Mouse (Mus musculus): ENCODE measurements around the gene Ifnlr1.
"Not testable (repeated sequence)": the region's sequence is repeated elsewhere in the genome, so short reads cannot be mapped to it uniquely, and the experiment has no call there.

The Ifnlr1 gene

GRCm38 (mm10) chr4:135684731-135685130 lies 1.4 kb upstream of the Ifnlr1 start:
- no peak for DNase-seq (ENCODE audit: low read depth, low spot score)

DNA sequence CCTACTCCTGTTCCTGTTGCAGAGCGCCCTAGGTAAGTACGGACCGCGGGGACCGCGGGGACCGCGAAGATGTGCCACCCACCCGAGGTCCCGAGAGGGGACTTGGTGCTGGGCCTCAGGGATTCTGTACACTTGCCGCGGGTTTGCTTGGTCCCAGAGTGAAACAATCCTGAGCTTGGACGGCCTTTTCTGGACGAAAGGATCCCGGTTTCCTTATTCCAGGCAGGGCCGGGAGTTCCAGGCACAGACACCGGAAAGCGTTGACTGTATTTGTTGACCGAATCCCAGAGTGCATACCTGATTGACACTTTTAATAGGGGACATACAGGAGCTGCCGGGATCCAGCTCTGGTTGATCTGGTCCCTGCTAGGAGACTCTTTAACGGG lies 474 bp downstream of the Ifnlr1 start:
- DNase-seq (ENCODE audit: low read depth, low spot score), result no peak

- no peak for DNase-seq (ENCODE audit: low read depth, low spot score)
Measured at GRCm38 (mm10) chr4:135689797-135690196, 3.7 kb downstream of the Ifnlr1 start.

DNA sequence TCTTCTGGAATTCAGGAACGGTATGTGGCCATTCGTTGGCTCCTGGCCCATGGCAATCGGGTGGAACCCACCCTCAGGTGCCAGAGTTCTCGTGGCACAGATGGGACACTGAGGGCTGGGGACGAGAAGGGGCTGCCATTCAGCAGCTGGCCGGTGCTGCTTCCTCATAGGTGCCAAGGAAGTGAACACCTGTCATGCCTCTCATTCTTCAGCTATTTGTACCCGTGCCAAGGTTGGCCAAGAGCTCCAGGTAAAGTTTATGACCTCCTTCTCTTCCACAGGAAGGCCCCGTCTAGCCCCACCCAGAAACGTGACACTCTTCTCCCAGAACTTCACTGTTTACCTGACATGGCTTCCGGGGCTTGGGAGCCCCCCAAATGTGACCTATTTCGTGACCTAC lies 4.2 kb downstream of the Ifnlr1 start:
- DNase-seq (ENCODE audit: low read depth, low spot score), result no peak

- peak; percentile 16 for DNase-seq (ENCODE audit: low read depth, low spot score)
Measured at GRCm38 (mm10) chr4:135692916-135693315, 6.8 kb downstream of the Ifnlr1 start.

- DNase-seq (ENCODE audit: low read depth, low spot score), result no peak
Measured at GRCm38 (mm10) chr4:135698498-135698897, 12.4 kb downstream of the Ifnlr1 start.

- no peak for DNase-seq (ENCODE audit: low read depth, low spot score)
Measured at GRCm38 (mm10) chr4:135703497-135703896, 17.4 kb downstream of the Ifnlr1 start.

- DNase-seq (ENCODE audit: low read depth, low spot score), result no peak
Measured at GRCm38 (mm10) chr4:135704016-135704415, 17.9 kb downstream of the Ifnlr1 start.

DNA sequence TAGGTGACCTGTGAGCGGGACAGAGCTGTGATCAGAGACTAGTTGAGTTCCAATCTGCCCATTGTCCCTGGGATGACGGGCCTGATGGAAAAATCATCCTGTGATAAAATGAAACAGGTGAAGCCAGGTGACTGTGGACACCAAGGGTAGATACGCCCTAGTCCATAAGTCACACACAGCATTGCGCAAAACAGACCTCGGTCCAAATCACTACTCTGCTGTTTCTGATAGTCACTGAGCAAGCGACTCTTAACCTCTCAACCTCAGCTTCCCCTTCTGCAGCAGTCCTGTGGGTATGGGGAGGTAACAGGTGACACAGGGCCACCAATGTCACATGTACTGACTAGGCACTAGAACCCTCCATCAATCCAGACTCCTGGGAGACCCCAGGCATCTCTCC lies 20.0 kb downstream of the Ifnlr1 start:
- DNase-seq (ENCODE audit: low read depth, low spot score), result no peak

GRCm38 (mm10) chr4:135709072-135709564 lies 23.0 kb downstream of the Ifnlr1 start:
- peak; percentile 72 for DNase-seq (ENCODE audit: low read depth, low spot score)

DNA sequence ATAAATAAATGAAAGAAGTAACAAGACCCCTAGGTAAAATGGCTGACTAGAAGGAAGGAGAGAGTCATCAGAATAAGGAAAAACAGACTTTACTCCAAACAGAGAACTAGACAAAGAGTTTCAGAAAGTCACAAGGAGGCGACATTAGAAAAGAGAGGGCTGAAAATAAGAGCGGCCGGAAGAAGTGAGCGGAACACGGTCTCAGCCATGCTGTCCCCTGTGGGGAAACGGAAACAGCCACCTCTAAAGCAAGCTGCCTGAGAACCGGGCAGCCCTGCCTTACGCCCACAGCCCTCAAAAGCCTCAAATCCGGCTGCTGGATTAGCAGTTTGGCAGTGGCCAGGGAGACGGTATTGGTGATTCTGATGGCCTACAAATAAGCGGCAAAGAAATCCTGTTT lies 23.5 kb downstream of the Ifnlr1 start:
- DNase-seq (ENCODE audit: low read depth, low spot score), result peak; percentile 23

DNA sequence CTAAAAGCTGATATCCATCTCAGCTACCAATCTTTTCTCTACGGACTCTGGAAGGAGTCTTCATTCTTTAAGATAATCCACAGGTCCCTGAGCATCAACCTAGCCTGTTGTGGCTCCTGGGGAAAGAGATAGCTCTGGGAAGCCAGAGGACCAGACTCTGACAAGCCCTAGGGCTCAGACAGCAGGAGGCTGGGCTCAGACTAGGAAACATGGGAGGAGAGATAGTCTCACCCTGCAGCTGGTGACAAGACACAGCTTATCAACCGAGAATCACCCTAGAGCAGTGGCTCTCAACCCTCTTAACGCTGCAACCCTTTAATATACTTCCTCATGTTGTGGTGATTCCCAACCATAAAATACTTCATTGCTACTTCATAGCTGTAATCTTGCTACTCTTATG lies 24.3 kb downstream of the Ifnlr1 start:
- no peak for DNase-seq (ENCODE audit: low read depth, low spot score)

GRCm38 (mm10) chr4:135714776-135715175 lies 28.7 kb downstream of the Ifnlr1 start:
- DNase-seq (ENCODE audit: low read depth, low spot score), result no peak

DNA sequence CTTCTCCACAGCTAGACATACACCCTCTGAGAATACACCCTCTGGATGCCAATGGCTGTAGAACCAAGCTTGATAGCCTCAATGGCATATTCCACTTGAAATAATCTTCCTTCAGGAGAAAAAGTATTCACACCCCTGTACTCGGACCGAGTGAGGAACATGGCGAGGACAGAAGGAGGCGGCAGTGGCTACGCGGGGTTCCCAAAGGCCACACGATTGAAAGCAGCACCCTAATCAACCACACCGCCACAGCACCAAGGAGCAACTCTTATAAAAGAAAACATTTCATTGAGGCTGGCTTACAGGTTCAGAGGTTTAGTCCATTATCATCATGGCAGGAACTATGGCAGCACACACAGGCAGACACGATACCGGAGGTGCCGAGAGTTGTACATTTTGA lies 30.4 kb downstream of the Ifnlr1 start:
- DNase-seq (ENCODE audit: low read depth, low spot score), result not testable (repeated sequence)

DNA sequence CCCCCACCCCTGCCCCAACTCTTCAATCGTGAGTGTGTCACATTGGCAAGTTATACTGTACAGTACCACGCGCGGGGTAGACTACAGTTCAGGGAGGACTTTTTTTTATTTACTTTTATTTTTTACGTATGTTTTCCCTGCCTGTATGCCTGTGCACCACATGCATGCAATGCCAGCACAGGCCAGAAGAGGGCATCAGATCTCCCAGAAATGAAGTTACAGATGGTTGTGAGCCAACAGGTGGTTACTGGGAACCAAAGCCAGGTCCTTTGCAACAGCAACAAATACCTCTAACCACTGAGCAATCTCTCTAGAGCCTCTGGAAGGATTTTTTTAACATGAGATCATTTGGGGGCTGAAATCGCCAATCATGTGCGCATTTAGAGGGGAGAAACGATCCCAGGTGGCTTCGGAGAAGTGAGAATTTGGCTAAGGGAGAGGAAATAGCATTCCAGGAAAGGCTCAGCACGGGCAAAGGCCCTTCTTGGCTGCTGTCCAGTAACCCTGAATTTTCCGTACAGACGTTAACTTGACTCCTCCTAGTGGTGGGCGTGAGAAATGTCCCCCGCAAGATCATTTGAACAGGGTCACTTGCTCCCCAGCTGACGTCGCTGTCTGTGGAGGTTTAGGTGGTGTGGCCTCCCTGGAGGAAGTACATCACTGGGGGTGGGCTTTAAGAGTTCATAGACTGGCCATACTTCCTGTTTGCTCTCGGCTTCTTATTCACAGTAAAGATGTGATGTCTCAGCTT lies 36.6 kb downstream of the Ifnlr1 start:
- DNase-seq (ENCODE audit: low read depth, low spot score), result no peak

DNA sequence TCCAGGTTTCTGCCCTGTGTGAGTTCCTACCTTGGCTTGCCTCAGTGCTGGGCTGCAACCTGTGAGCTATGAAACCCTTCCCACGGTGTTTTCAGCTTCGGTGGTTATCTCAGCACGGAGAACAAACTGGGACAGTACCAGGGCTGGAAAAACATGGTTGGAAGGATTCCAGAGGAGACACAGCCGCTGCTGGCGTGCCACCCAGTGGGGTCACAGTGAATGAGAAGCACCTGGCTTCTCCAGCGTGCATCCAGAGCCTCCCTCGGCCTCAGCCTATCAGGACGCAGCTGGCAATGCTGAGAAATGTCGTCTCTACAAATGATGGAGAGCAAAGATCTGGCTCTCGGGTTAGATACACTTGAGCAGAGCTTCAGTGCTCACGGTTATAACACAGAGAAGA lies 40.3 kb downstream of the Ifnlr1 start:
- no peak for DNase-seq (ENCODE audit: low read depth, low spot score)

GRCm38 (mm10) chr4:135727817-135728216 lies 41.7 kb downstream of the Ifnlr1 start, which contains the start of gene Il22ra1:
Il22ra1 (plus strand) TSS chr4:135728172.
- no peak for DNase-seq (ENCODE audit: low read depth, low spot score)

- no peak for DNase-seq (ENCODE audit: low read depth, low spot score)
Measured at GRCm38 (mm10) chr4:135730204-135730603, 44.1 kb downstream of the Ifnlr1 start.

GRCm38 (mm10) chr4:135730951-135731350 lies 44.9 kb downstream of the Ifnlr1 start:
- no peak for DNase-seq (ENCODE audit: low read depth, low spot score)

DNA sequence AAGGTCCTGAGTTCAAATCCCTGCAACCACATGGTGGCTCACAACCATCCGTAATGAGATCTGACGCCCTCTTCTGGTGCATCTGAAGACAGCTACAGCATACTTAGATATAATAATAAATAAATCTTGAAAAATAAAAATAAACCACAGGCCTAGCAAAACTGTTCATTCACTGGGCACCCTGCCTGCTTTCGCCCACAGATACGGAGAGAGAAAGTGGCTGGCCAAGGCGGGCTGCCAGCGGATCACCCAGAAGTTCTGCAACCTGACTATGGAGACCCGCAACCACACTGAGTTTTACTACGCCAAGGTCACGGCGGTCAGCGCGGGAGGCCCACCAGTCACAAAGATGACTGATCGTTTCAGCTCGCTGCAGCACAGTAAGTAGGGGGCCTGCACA lies 47.8 kb downstream of the Ifnlr1 start:
- no peak for DNase-seq (ENCODE audit: low read depth, low spot score)

GRCm38 (mm10) chr4:135736903-135737302 lies 50.8 kb downstream of the Ifnlr1 start:
- DNase-seq (ENCODE audit: low read depth, low spot score), result no peak

DNA sequence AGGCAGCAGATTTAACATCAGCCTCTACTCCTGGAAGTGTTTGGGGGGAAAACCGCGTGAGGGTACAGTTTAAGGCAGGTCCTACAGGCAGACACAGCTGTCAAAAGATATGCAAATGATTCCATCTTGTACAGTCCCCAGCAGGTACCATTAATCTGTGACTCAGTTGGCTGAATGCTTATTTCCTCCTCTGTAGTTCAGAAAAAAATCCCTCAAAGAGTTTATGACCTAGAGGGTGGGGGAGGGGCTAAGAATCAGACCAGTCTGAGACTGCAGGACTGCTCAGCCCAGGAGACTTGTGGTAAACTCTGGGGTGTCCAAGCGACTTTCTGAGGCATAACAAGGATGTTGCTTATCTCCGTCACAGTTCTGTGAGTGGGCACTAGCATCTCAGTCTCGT lies 52.1 kb downstream of the Ifnlr1 start:
- no peak for DNase-seq (ENCODE audit: low read depth, low spot score)

- DNase-seq (ENCODE audit: low read depth, low spot score), result no peak
Measured at GRCm38 (mm10) chr4:135739148-135739547, 53.1 kb downstream of the Ifnlr1 start.

DNA sequence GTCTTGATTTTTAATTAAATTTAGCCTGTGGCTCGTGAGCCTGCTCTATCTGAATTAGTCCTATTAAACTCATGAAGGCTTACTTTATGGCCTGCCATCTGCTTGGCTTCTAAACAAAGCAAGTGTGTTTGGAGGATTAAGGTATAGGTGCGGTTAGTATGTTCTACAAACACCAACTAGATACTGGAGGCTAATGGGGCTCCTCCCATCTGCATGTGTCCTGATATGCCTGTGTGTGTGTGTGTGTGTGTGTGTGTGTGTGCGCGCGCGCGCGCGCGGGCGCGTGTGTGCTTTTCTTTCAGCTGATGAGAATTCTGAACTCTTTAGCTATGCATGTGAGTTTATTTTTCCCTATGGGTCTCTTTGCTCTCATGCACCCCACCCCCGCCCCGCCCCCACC lies 53.6 kb downstream of the Ifnlr1 start:
- DNase-seq (ENCODE audit: low read depth, low spot score), result no peak

Measured in CD4-positive helper T cell, adult 2 months (primary cell).